Mouse (Mus musculus) heart, adult 2 months (tissue): ENCODE data around the gene Crim1. TPM values are rescaled to one million over a fixed set of nuclear protein-coding genes. Genes with fewer than 3 reads are reported as not detected.

Source experiments
- DNase-seq, 2 experiments: peaks; one replicate each; pipeline ENCODE4 v3.0.0; 2021
- H3K27ac ChIP-seq: fragments of 200-600 bp; 2 replicates; pipeline ENCODE4 v1.8.1; 2022
- H3K27me3 ChIP-seq: fragments of 200-500 bp; 2 replicates; pipeline ENCODE4 v1.6.1; 2012; ENCODE audit warnings: mild to moderate bottlenecking, low read length, inconsistent platforms, mixed read lengths; ENCODE audit not compliant: control insufficient read depth, insufficient read depth
- H3K36me3 ChIP-seq: fragments of 200-500 bp; 2 replicates; pipeline ENCODE4 v1.6.1; 2012; ENCODE audit warnings: low read length, inconsistent platforms; ENCODE audit not compliant: control insufficient read depth, insufficient read depth
- H3K4me1 ChIP-seq: fragments of 200-500 bp; 2 replicates; pipeline ENCODE4 v1.6.1; 2011; ENCODE audit warnings: low read length; ENCODE audit not compliant: control insufficient read depth, insufficient read depth
- H3K4me3 ChIP-seq: fragments of 200-600 bp; 2 replicates; pipeline ENCODE4 v1.8.1; 2022
- H3K79me2 ChIP-seq: fragments of 200-500 bp; replicated peaks from 2 replicates; pipeline ENCODE4 v1.6.1; 2012; ENCODE audit warnings: mild to moderate bottlenecking, inconsistent platforms, low read length, moderate library complexity, mixed read lengths; ENCODE audit not compliant: control insufficient read depth, insufficient read depth
- H3K9ac ChIP-seq: fragments of 200-500 bp; 2 replicates; pipeline ENCODE4 v1.6.1; 2012; ENCODE audit warnings: low read depth, mild to moderate bottlenecking, control low read depth, inconsistent platforms, low read length, mixed read lengths
- CTCF ChIP-seq: fragments of 200-600 bp; IDR thresholded peaks from 2 replicates; pipeline ENCODE4 v1.8.1; 2022; ENCODE audit warnings: antibody characterized with exemption, mild to moderate bottlenecking, moderate library complexity
- EP300 ChIP-seq: fragments of 200-500 bp; IDR thresholded peaks from 2 replicates; pipeline ENCODE4 v1.6.1; 2011; ENCODE audit warnings: low read depth, low read length, control low read depth; ENCODE audit not compliant: insufficient read depth
- POLR2A ChIP-seq: fragments of 200-500 bp; IDR thresholded peaks from 2 replicates; pipeline ENCODE4 v1.6.1; 2011; ENCODE audit warnings: mild to moderate bottlenecking, low read depth, low read length, control low read depth; ENCODE audit not compliant: insufficient read depth
- WGBS: fragments of 180-500 bp; shearing (Covaris S2); methylation state at CpG from one replicate; pipeline ENCODE4 v1.1.7; 2018; 5-methylcytosine and 5-hydroxymethylcytosine counted together
- intact Hi-C: fragments of 180-260 bp; cut with DNase I; formaldehyde crosslinking; loops from one replicate; pipeline ENCODE4 v1.15.1; 2025
- polyA plus RNA-seq: library from polyadenylated mRNA; depleted of rRNA; stranded (reverse); fragments of >200 nt; gene quantifications from 2 replicates; pipeline ENCODE4 v1.2.3, GENCODE M21; 2012
- total RNA-seq, 2 experiments: library from RNA; stranded (reverse); gene quantifications; 2 replicates each; pipeline ENCODE4 v1.2.3; 2021

Crim1 gene
- total and polyA plus RNA-seq, 3 experiments = 28.2 to 55.4 (median 50.6) TPM

- intact Hi-C loops = no loop called here
- Histone ChIP-seq H3K27ac (no peak overlapping the region), H3K36me3 (peaks cover 6% of the 10 kb centered on the region), H3K79me2 (peaks cover 14% of the 10 kb centered on the region), H3K4me3 (no peak overlapping the region), H3K9ac (no peak overlapping the region), H3K27me3 (no peaks in the 10 kb centered on the region), H3K4me1 (peaks cover 8% of the 10 kb centered on the region)
- TF ChIP-seq POLR2A = no peak
- TF ChIP-seq EP300 = no peak
- no peak for TF ChIP-seq CTCF
- no peak for DNase-seq
- WGBS = 96% methylated on average over 9 of the region's 9 CpGs
These were observed 55.7 kb downstream of the Crim1 start for GRCm38 (mm10) chr17:78255711-78256110.

GRCm38 (mm10) chr17:78256534-78256933 is 56.5 kb downstream of the Crim1 start:
- Histone ChIP-seq H3K9ac (no peak overlapping the region), H3K79me2 (peaks cover 14% of the 10 kb centered on the region), H3K27ac (no peak overlapping the region), H3K4me3 (no peak overlapping the region), H3K4me1 (peaks cover 7% of the 10 kb centered on the region), H3K36me3 (peaks cover 2% of the 10 kb centered on the region), H3K27me3 (no peaks in the 10 kb centered on the region)
- DNase-seq = no peak
- WGBS = 88% methylated on average over 8 of the region's 8 CpGs
- no peak for TF ChIP-seq EP300
- no peak for TF ChIP-seq CTCF
- no peak for TF ChIP-seq POLR2A
- intact Hi-C loops = no loop called here

GRCm38 (mm10) chr17:78261684-78262083 is 61.6 kb downstream of the Crim1 start:
- H3K27me3 ChIP-seq = no peaks in the 10 kb centered on the region
- peaks cover 8% of the 10 kb centered on the region for H3K4me1 ChIP-seq
- DNase-seq = no peak
- H3K4me3 ChIP-seq = no peak overlapping the region
- no peak overlapping the region for H3K9ac ChIP-seq
- peaks cover 8% of the 10 kb centered on the region for H3K36me3 ChIP-seq
- WGBS = 86% methylated on average over 4 of the region's 4 CpGs
- no peak overlapping the region for H3K27ac ChIP-seq
- TF ChIP-seq POLR2A (no peak), CTCF (no peak), EP300 (no peak)
- intact Hi-C loops = no loop called here
- H3K79me2 ChIP-seq = peaks cover 10% of the 10 kb centered on the region

- peaks cover 8% of the 10 kb centered on the region for H3K36me3 ChIP-seq
- H3K4me1 ChIP-seq = peaks cover 9% of the 10 kb centered on the region
- H3K27ac ChIP-seq = no peak overlapping the region
- intact Hi-C loops = no loop called here
- no peak for DNase-seq
- 35% methylated on average over 11 of the region's 11 CpGs for WGBS
- no peak overlapping the region for H3K4me3 ChIP-seq
- no peaks in the 10 kb centered on the region for H3K27me3 ChIP-seq
- TF ChIP-seq POLR2A (no peak), CTCF (no peak), EP300 (no peak)
- no peak overlapping the region; the same call in 1 of the 2 replicates for H3K9ac ChIP-seq
- H3K79me2 ChIP-seq = peaks cover 12% of the 10 kb centered on the region
These were observed 64.1 kb downstream of the Crim1 start for GRCm38 (mm10) chr17:78264116-78264515.

- intact Hi-C loops = no loop called here
- Histone ChIP-seq H3K4me3 (no peak overlapping the region), H3K27ac (no peak overlapping the region), H3K27me3 (no peaks in the 10 kb centered on the region), H3K4me1 (peaks cover 10% of the 10 kb centered on the region), H3K36me3 (peaks cover 8% of the 10 kb centered on the region), H3K9ac (no peak overlapping the region), H3K79me2 (peaks cover 8% of the 10 kb centered on the region)
- TF ChIP-seq CTCF = no peak
- no peak for TF ChIP-seq EP300
- no peak for TF ChIP-seq POLR2A
- DNase-seq = no peak
- 89% methylated on average over 7 of the region's 7 CpGs for WGBS
These were observed 65.1 kb downstream of the Crim1 start for GRCm38 (mm10) chr17:78265135-78265534.

GRCm38 (mm10) chr17:78266271-78266670 is 66.2 kb downstream of the Crim1 start:
- no peak overlapping the region for H3K9ac ChIP-seq
- no peak overlapping the region for H3K27ac ChIP-seq
- intact Hi-C loops = no loop called here
- no peak for DNase-seq
- H3K36me3 ChIP-seq = peaks cover 8% of the 10 kb centered on the region
- H3K79me2 ChIP-seq = peaks cover 8% of the 10 kb centered on the region
- 55% methylated on average over 2 of the region's 2 CpGs for WGBS
- no peak overlapping the region for H3K4me3 ChIP-seq
- no peak for TF ChIP-seq EP300
- no peak for TF ChIP-seq POLR2A
- no peak for TF ChIP-seq CTCF
- H3K27me3 ChIP-seq = no peaks in the 10 kb centered on the region
- H3K4me1 ChIP-seq = peaks cover 11% of the 10 kb centered on the region

GRCm38 (mm10) chr17:78268591-78268990 is 68.5 kb downstream of the Crim1 start:
- no peak overlapping the region for H3K9ac ChIP-seq
- H3K27ac ChIP-seq = no peak overlapping the region
- peaks cover 8% of the 10 kb centered on the region for H3K36me3 ChIP-seq
- intact Hi-C loops = no loop called here
- no peak for TF ChIP-seq POLR2A
- TF ChIP-seq EP300 = no peak
- TF ChIP-seq CTCF = no peak
- H3K4me3 ChIP-seq = no peak overlapping the region
- peaks cover 5% of the 10 kb centered on the region for H3K79me2 ChIP-seq
- peaks cover 19% of the 10 kb centered on the region for H3K4me1 ChIP-seq
- H3K27me3 ChIP-seq = no peaks in the 10 kb centered on the region
- DNase-seq = no peak
- WGBS = 86% methylated on average over 4 of the region's 4 CpGs
